Mouse (Mus musculus) regulatory T cell (primary cell): ENCODE results near the gene Rarg.

Experiments
- in situ Hi-C: fragments of 300-600 bp; cut with MboI, MseI; formaldehyde crosslinking; loops from one replicate; pipeline ENCODE4 v1.15.1; 2025; ENCODE audit warnings: high pct_unique_total_duplicates

Gene Rarg

GRCm38 (mm10) chr15:102238543-102239259, 18.6 kb downstream of the Rarg start:
- in situ Hi-C loops, result no loop called here

- in situ Hi-C loops, result no loop called here
Measured at GRCm38 (mm10) chr15:102235371-102236027, 21.8 kb downstream of the Rarg start.

- in situ Hi-C loops, result no loop called here
Measured at GRCm38 (mm10) chr15:102233896-102234295, 23.4 kb downstream of the Rarg start.

- in situ Hi-C loops, result no loop called here
Measured at GRCm38 (mm10) chr15:102232764-102233163, 24.6 kb downstream of the Rarg start.

GRCm38 (mm10) chr15:102231748-102232147, 25.6 kb downstream of the Rarg start, which contains the start of gene Itgb7:
Gene Itgb7 (minus strand): TSS chr15:102231944.
- in situ Hi-C loops, result no loop called here

- in situ Hi-C loops, result no loop called here
Measured at GRCm38 (mm10) chr15:102230408-102231321, 26.7 kb downstream of the Rarg start.

- in situ Hi-C loops, result loop anchor here (5.0 kb wide), 1 partner anchor 48 kb away; no protein-coding TSS in a partner anchor
Measured at GRCm38 (mm10) chr15:102225619-102226018, 31.7 kb downstream of the Rarg start.

- in situ Hi-C loops, result loop anchor here (5.0 kb wide), 1 partner anchor 48 kb away; no protein-coding TSS in a partner anchor
Measured at GRCm38 (mm10) chr15:102224992-102225617, 32.2 kb downstream of the Rarg start.

GRCm38 (mm10) chr15:102224186-102224991, 32.9 kb downstream of the Rarg start:
- in situ Hi-C loops, result no loop called here

- in situ Hi-C loops, result no loop called here
Measured at GRCm38 (mm10) chr15:102222386-102222785, 34.9 kb downstream of the Rarg start.

- in situ Hi-C loops, result no loop called here
Measured at GRCm38 (mm10) chr15:102217325-102217724, 40.0 kb downstream of the Rarg start.

- in situ Hi-C loops, result no loop called here
Measured at GRCm38 (mm10) chr15:102216459-102217228, 40.7 kb downstream of the Rarg start.

- in situ Hi-C loops, result no loop called here
Measured at GRCm38 (mm10) chr15:102215624-102216023, 41.7 kb downstream of the Rarg start.

- in situ Hi-C loops, result no loop called here
Measured at GRCm38 (mm10) chr15:102214132-102214531, 43.2 kb downstream of the Rarg start.

GRCm38 (mm10) chr15:102211895-102212294, 45.4 kb downstream of the Rarg start:
- in situ Hi-C loops, result no loop called here

GRCm38 (mm10) chr15:102210816-102211215, 46.5 kb downstream of the Rarg start:
- in situ Hi-C loops, result no loop called here

GRCm38 (mm10) chr15:102209114-102209513, 48.2 kb downstream of the Rarg start:
- in situ Hi-C loops, result no loop called here

GRCm38 (mm10) chr15:102208092-102208561, 49.2 kb downstream of the Rarg start:
- in situ Hi-C loops, result no loop called here

GRCm38 (mm10) chr15:102207351-102207750, 50.0 kb downstream of the Rarg start:
- in situ Hi-C loops, result no loop called here

- in situ Hi-C loops, result no loop called here
Measured at GRCm38 (mm10) chr15:102205779-102206178, 51.5 kb downstream of the Rarg start.
